9 mouse cellular contexts compared by ENCODE assay signal in the genomic region with DNA sequence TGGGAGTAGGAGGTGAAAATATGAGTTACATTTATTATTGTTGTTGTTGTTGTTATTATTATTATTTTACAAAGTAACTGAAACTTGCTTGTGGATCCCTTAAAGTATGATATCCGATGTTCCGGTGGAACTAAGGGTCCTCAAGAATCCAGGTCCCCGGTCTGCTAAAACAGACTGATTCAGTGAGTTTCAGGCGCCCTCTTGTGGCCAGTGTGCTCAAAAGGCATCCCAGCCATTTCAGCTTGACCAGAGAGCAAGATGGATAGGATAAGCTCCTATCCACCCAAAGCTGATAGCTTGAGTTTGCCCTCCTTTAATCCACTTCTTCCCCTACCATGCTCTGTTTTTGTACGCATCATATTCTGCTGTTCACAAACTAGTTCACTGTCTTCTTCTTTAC. TPM values are rescaled to one million over a fixed set of nuclear protein-coding genes. Genes with fewer than 3 reads are reported as not detected.
DNase-seq lines count a peak whose midpoint lies in the region; ATAC-seq and TF ChIP-seq lines count a peak whose summit lies in the region.
"Had no signal": no experiment of that assay in that cellular context is flagged by ENCODE, and none has a peak within 500 bp of the region (broad histone marks: within the 10 kb centered on the region; RNA-seq: fewer than 3 reads in every experiment).

No protein-coding gene starts in this region.

- no peaks in the 10 kb centered on the region for H3K4me1 ChIP-seq in lung, embryonic 14.5 days (ENCODE audit: insufficient read depth)
- H3K4me1 ChIP-seq: heart, embryonic 13.5 days had no signal

- H3K27me3 ChIP-seq in lung, embryonic 14.5 days (ENCODE audit: insufficient read depth, low read length) = no peaks in the 10 kb centered on the region

- under 1% methylated on average over 5 of the region's 5 CpGs for WGBS in lung, embryonic 14.5 days

- H3K9ac ChIP-seq in lung, embryonic 14.5 days = no peak overlapping the region
- H3K9ac ChIP-seq: heart, embryonic 13.5 days had no signal

- H3K9me3 ChIP-seq in lung, embryonic 14.5 days (ENCODE audit: low read depth, low read length) = no peaks in the 10 kb centered on the region
- H3K9me3 ChIP-seq: heart, embryonic 13.5 days had no signal

- no peaks in the 10 kb centered on the region for H3K36me3 ChIP-seq in lung, embryonic 14.5 days (ENCODE audit: insufficient read depth)
- H3K36me3 ChIP-seq: heart, embryonic 13.5 days had no signal

- no peak for ATAC-seq in lung, embryonic 14.5 days (ENCODE audit: insufficient read depth)

- TF ChIP-seq CTCF in lung, embryonic 14.5 days (IDR thresholded peaks at IDR 0.05; ENCODE audit: low read depth) = peak; percentile 93

- H3K4me2 ChIP-seq in lung, embryonic 14.5 days = no peak overlapping the region
- H3K4me2 ChIP-seq: heart, embryonic 13.5 days had no signal

- peak; percentile 25 to 33 for DNase-seq in urinary bladder, adult 18-20 months (ENCODE audit: low spot score in 2 of 2)
- DNase-seq in urinary bladder, postnatal 10 days (ENCODE audit: low spot score) = no peak
- peak; percentile 45 for DNase-seq in c-Kit-positive CD71-negative TER-119-negative erythroid progenitor cells, embryonic 14.5 days (ENCODE audit: low read depth)
- peak; percentile 74 for DNase-seq in forelimb bud, embryonic 11.5 days (ENCODE audit: low read depth, low spot score)
- peak; percentile 69 to 88 for DNase-seq in kidney, postnatal 25 days
- DNase-seq in lung, embryonic 14.5 days = peak; percentile 95
- peak; percentile 64 for DNase-seq in right cerebral cortex, adult 18-20 months
- DNase-seq in urinary bladder, postnatal 4 days (ENCODE audit: low spot score in 2 of 2) = peak; percentile 41 to 79

- no peak overlapping the region for H3K27ac ChIP-seq in lung, embryonic 14.5 days (ENCODE audit: low read depth)
- H3K27ac ChIP-seq: heart, embryonic 13.5 days had no signal

- no peak overlapping the region for H3K4me3 ChIP-seq in lung, embryonic 14.5 days (ENCODE audit: low read depth, low read length)
- H3K4me3 ChIP-seq: heart, embryonic 13.5 days had no signal

RNA-seq across cellular contexts. Expression of gene Cdca7l, which starts 35.0 kb away (rescaled TPM):
- polyA plus RNA-seq in lung, embryonic 14.5 days (2014; fragmentation: Nextera tagmentation; extraction: Ambion mirVana) = 67.7 and 71.5 TPM in 2 replicates
